Mouse (Mus musculus) forebrain, embryonic 11.5 days (tissue): ENCODE measurements at regions not wholly inside any gene's neighbourhood (a gene's known extent, or its start where the extent isn't known, plus 50 kb on each side); places are given as distances from the start of the nearest gene placed in this dataset.

ENCODE experiments used
- ATAC-seq: fragments of 200-750 bp; cut with Nextera tagmentation; replicated peaks from 2 replicates; pipeline ENCODE4 v1.8.0; 2017; ENCODE audit warnings: moderate TSS enrichment; ENCODE audit not compliant: low FRiP score
- DNase-seq: peaks from one replicate; pipeline ENCODE4 v3.0.0-alpha.2; 2017; ENCODE audit warnings: low spot score
- H3K27ac ChIP-seq: fragments of 300-500 bp; sonication (generic); 2 replicates; pipeline ENCODE4 v1.5.1; 2014; ENCODE audit warnings: low read depth, low read length
- H3K27me3 ChIP-seq: fragments of 300-500 bp; sonication (generic); 2 replicates; pipeline ENCODE4 v1.6.1; 2014; ENCODE audit warnings: mild to moderate bottlenecking, low read length, mixed read lengths; ENCODE audit not compliant: control insufficient read depth, insufficient read depth
- H3K36me3 ChIP-seq: fragments of 300-500 bp; sonication (generic); 2 replicates; pipeline ENCODE4 v1.6.1; 2014; ENCODE audit warnings: mild to moderate bottlenecking, low read length, moderate library complexity, mixed read lengths; ENCODE audit not compliant: control insufficient read depth, insufficient read depth
- H3K4me1 ChIP-seq: fragments of 300-500 bp; sonication (generic); replicated peaks from 2 replicates; pipeline ENCODE4 v1.6.1; 2014; ENCODE audit warnings: low read length, mixed read lengths; ENCODE audit not compliant: control insufficient read depth, insufficient read depth
- H3K4me2 ChIP-seq: fragments of 300-500 bp; sonication (generic); 2 replicates; pipeline ENCODE4 v1.6.1; 2014; ENCODE audit warnings: low read depth, mild to moderate bottlenecking, low read length, moderate library complexity, mixed read lengths; ENCODE audit not compliant: severe bottlenecking
- H3K4me3 ChIP-seq: fragments of 300-500 bp; sonication (generic); 2 replicates; pipeline ENCODE4 v1.5.1; 2014; ENCODE audit warnings: low read depth, low read length
- H3K9ac ChIP-seq: fragments of 300-500 bp; sonication (generic); 2 replicates; pipeline ENCODE4 v1.6.1; 2014; ENCODE audit warnings: low read length
- H3K9me3 ChIP-seq: fragments of 300-500 bp; sonication (generic); 2 replicates; pipeline ENCODE4 v1.6.1; 2016; ENCODE audit warnings: low read length, mixed read lengths; ENCODE audit not compliant: control insufficient read depth
- WGBS: fragments of 180-500 bp; shearing (Covaris S2); extraction: QIAGEN DNeasy Blood & Tissue Kit; methylation state at CpG from one replicate; pipeline ENCODE4 v1.1.7; 2014; 5-methylcytosine and 5-hydroxymethylcytosine counted together

DNA sequence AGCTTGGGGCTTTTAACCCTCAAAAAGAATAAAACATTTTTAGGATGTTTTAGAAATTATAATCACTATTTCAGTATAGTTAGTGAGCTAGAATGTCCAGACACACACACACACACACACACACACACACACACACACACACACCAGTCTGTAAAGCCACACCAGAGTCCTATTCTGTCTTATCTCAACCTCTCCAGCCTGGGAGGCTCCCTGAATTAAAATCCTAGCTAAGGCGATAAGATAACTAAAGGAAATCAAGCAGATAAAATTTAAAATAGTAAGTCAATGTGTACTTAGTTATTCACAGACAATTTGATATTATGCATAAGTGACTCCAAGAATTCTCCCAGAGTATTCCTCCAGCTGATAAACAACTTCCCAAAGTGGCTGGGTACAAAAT lies 421.2 kb upstream of the Vstm2a start:
- ATAC-seq (no peak), DNase-seq (no peak)
- no peaks in the 10 kb centered on the region for H3K9me3 ChIP-seq
- no peaks in the 10 kb centered on the region for H3K4me1 ChIP-seq
- no peak overlapping the region for H3K27ac ChIP-seq
- WGBS, result 85% methylated on average over 1 of the region's 1 CpGs
- H3K4me3 ChIP-seq, result no peak overlapping the region
- no peak overlapping the region for H3K4me2 ChIP-seq
- H3K9ac ChIP-seq, result no peak overlapping the region
- no peaks in the 10 kb centered on the region for H3K36me3 ChIP-seq
- no peaks in the 10 kb centered on the region for H3K27me3 ChIP-seq

DNA sequence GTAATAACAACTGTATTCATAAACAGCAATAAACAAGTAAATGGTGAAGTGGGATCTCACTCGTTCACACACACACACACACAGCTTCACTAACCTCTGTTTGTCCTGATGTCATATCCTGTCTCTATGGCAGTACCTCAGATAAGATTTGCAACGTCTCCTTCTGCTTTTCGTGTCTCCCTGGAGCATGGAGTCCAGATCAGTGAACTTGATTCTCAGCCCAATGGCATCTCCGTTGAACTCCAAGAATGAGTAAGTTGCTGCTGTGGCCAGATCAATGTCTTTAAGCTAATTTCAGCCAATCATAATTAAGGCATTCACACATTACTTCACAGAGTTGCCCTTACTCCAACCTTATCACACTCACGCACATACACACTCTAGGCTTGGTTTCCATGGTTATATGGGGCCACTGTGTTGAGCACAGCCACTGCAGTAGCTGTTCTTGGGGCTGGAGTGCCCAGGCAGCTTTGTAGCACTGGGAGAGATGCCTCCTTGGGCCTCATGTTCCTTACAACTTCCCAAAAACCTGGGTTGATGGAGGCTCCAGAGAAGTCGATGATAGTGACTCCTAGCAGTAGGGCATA lies 418.8 kb upstream of the Vstm2a start:
- ATAC-seq (no peak), DNase-seq (peak; percentile 23)
- no peaks in the 10 kb centered on the region for H3K27me3 ChIP-seq
- no peak overlapping the region for H3K4me3 ChIP-seq
- no peaks in the 10 kb centered on the region for H3K36me3 ChIP-seq
- no peaks in the 10 kb centered on the region for H3K9me3 ChIP-seq
- H3K4me2 ChIP-seq, result no peak overlapping the region
- H3K27ac ChIP-seq, result no peak overlapping the region
- no peak overlapping the region for H3K9ac ChIP-seq
- WGBS, result 84% methylated on average over 6 of the region's 6 CpGs
- no peaks in the 10 kb centered on the region for H3K4me1 ChIP-seq

DNA sequence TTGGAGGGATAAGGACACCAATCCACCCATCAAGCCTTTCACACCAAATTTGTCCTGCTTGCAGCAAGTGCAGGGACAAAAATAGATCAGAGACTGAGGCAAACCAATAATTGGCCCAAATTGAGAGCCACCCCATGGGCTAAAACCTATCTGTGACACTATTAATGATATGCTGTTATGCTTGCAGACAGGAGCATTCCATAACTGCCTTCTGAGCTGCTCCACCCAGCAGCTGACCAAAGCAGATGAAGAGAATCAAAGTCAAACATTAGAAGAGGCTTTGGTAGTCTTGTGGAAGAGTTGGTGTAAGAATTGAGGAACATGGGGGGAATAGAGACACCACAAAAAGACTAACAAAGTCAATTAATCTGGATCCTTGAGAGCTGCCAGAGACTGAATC lies 418.3 kb upstream of the Vstm2a start:
- H3K4me2 ChIP-seq, result no peak overlapping the region

DNA sequence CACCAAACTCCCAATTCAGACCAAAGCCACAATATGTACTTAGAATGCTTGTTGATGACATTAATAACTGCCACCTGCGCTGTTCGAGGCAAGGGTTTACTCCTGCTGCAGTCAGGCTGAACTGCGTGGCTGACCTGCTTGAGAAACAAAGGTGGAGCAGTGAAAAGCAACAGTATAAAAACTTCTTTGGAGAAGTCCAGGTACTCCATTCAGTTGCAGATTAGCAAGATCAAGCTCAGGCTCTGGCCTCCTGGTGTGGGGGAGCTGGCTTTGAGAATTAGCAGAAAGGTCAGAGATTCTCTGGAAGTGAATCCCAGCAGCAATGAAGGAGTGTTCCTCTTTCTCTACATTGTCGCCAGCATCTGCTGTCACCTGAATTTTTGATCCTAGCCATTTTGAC lies 378.4 kb upstream of the Vstm2a start:
- DNase-seq (no peak), ATAC-seq (no peak)
- no peaks in the 10 kb centered on the region for H3K4me1 ChIP-seq
- no peak overlapping the region for H3K4me3 ChIP-seq
- H3K27me3 ChIP-seq, result no peaks in the 10 kb centered on the region
- H3K4me2 ChIP-seq, result no peak overlapping the region
- H3K9me3 ChIP-seq, result no peaks in the 10 kb centered on the region
- H3K27ac ChIP-seq, result no peak overlapping the region
- H3K9ac ChIP-seq, result no peak overlapping the region
- WGBS, result 49% methylated on average over 4 of the region's 4 CpGs
- H3K36me3 ChIP-seq, result no peaks in the 10 kb centered on the region

More for the DNA sequence above, 418.3 kb upstream of the Vstm2a start:
- H3K27me3 ChIP-seq, result no peaks in the 10 kb centered on the region
- no peak overlapping the region for H3K9ac ChIP-seq
- H3K9me3 ChIP-seq, result no peaks in the 10 kb centered on the region
- no peak overlapping the region for H3K4me3 ChIP-seq
- DNase-seq (no peak), ATAC-seq (no peak)
- no peaks in the 10 kb centered on the region for H3K36me3 ChIP-seq
- no peak overlapping the region for H3K27ac ChIP-seq
- no peaks in the 10 kb centered on the region for H3K4me1 ChIP-seq
